Mouse (Mus musculus) megakaryocyte, embryonic 14.5 days (primary cell): ENCODE data around the gene Smc1b.

ENCODE experiments used
- FLI1 ChIP-seq: IDR thresholded peaks from 2 replicates; pipeline ENCODE4 v1.6.1; 2012; ENCODE audit warnings: low read length, inconsistent platforms, mixed read lengths
- GATA1 ChIP-seq: IDR thresholded peaks from 3 replicates; pipeline ENCODE4 v1.6.1; 2012; ENCODE audit warnings: mixed read lengths, low read length, inconsistent platforms, borderline replicate concordance

GRCm38 (mm10) chr15:85027740-85028139 is 104.0 kb downstream of the Smc1b start:
- TF ChIP-seq GATA1 (no peak), FLI1 (no peak)
